ENCODE assay signal across 9 mouse cellular contexts in the genomic region with DNA sequence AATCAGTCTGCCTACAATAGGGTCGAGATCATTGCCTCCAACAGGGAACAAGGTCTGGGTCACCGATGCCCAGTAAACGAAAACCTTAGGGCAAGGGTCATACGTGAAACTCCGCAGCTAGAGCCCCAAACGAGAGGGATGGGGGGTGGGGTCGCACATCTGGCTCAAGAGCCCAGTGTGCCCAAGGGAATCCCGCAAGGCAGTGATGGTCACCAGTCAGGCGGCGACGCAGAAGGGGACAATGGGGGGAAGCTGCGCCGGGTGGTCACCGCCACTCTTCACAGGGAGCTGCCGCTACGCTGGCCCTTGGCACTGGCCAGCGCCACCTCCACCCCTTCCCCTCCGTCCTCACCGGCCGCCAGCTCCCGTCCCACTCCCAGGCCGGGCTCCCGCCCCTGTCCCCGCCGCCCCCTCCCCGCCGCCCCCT. TPM values are rescaled to one million over a fixed set of nuclear protein-coding genes. Genes with fewer than 3 reads are reported as not detected.
DNase-seq lines count a peak whose midpoint lies in the region; ATAC-seq lines count a peak whose summit lies in the region.
"Had no signal": no experiment of that assay in that cellular context is flagged by ENCODE, and none has a peak within 500 bp of the region (broad histone marks: within the 10 kb centered on the region; RNA-seq: fewer than 3 reads in every experiment).

No protein-coding gene starts in this region.

- peaks cover 23% of the 10 kb centered on the region for H3K36me3 ChIP-seq in heart, embryonic 16.5 days (ENCODE audit: control insufficient read depth, insufficient read depth)
- peaks cover 46% of the 10 kb centered on the region for H3K36me3 ChIP-seq in midbrain, embryonic 13.5 days

- H3K27me3 ChIP-seq in heart, embryonic 16.5 days (ENCODE audit: control insufficient read depth, insufficient read depth, low read length): no peaks in the 10 kb centered on the region
- H3K27me3 ChIP-seq in midbrain, embryonic 13.5 days: no peaks in the 10 kb centered on the region

- peak; percentile 31 for ATAC-seq in heart, embryonic 16.5 days (replicated peaks; ENCODE audit: extremely low read depth, insufficient read depth, low FRiP score)
- peak; percentile 76 for ATAC-seq in midbrain, embryonic 13.5 days
- no peak for ATAC-seq in frontal cortex, adult (ENCODE audit: low TSS enrichment)

- H3K9ac ChIP-seq in heart, embryonic 16.5 days (ENCODE audit: low read length): peak overlapping the region; percentile 89
- peak overlapping the region; percentile 95 for H3K9ac ChIP-seq in midbrain, embryonic 13.5 days (replicated peaks)

- H3K9me3 ChIP-seq in heart, embryonic 16.5 days (replicated peaks; ENCODE audit: control insufficient read depth, low read length): no peaks in the 10 kb centered on the region
- H3K9me3 ChIP-seq in midbrain, embryonic 13.5 days: no peaks in the 10 kb centered on the region

- peak overlapping the region; percentile 61 for H3K4me2 ChIP-seq in heart, embryonic 16.5 days (ENCODE audit: low read depth, low read length)
- peak overlapping the region; percentile 69 for H3K4me2 ChIP-seq in midbrain, embryonic 13.5 days (replicated peaks)

- H3K4me1 ChIP-seq in heart, embryonic 16.5 days (ENCODE audit: control insufficient read depth, insufficient read depth, low read length): peaks cover 17% of the 10 kb centered on the region
- peaks cover 33% of the 10 kb centered on the region for H3K4me1 ChIP-seq in midbrain, embryonic 13.5 days (replicated peaks)

- WGBS in heart, embryonic 16.5 days: 1% methylated on average over 21 of the region's 27 CpGs
- WGBS in midbrain, embryonic 13.5 days: under 1% methylated on average over 20 of the region's 27 CpGs

- peak overlapping the region; percentile 96 for H3K4me3 ChIP-seq in heart, embryonic 16.5 days (ENCODE audit: low read length)
- H3K4me3 ChIP-seq in midbrain, embryonic 13.5 days (replicated peaks): peak overlapping the region; percentile 86

- peak overlapping the region; percentile 97 for H3K27ac ChIP-seq in heart, embryonic 16.5 days (ENCODE audit: low read length)
- peak overlapping the region; percentile 97 for H3K27ac ChIP-seq in midbrain, embryonic 13.5 days

- peak; percentile 62 to 75 for DNase-seq in adrenal gland, adult (ENCODE audit: inconsistent age in 2 of 2, low spot score in 1 of 2)
- DNase-seq in adrenal gland, adult 8-10 months: no peak
- peak; percentile 39 for DNase-seq in 3134 (ENCODE audit: extremely low read depth, insufficient read length, low spot score)
- peak; percentile 47 for DNase-seq in cerebellum, adult 8-10 months
- peak; percentile 56 to 69 for DNase-seq in kidney, postnatal 4 days

RNA-seq across cellular contexts. Expression of gene Pcsk7, which starts 0.5 kb away (rescaled TPM):
- 10 to 100 TPM; 27.9 to 44.9 (median 36.6) TPM for total RNA-seq in adrenal gland, adult 8-10 months (2022)
- 18.7 and 19.9 TPM in 2 replicates for polyA plus RNA-seq in heart, embryonic 16.5 days (2015; fragmentation: Nextera tagmentation; extraction: Ambion mirVana)
- polyA plus RNA-seq in midbrain, embryonic 13.5 days (2015; fragmentation: Nextera tagmentation; extraction: Ambion mirVana): 26.4 and 27.7 TPM in 2 replicates

RNA-seq across cellular contexts. Expression of gene Rnf214, which starts 0.9 kb away (rescaled TPM):
- total RNA-seq in adrenal gland, adult 8-10 months (2022): 10 to 100 TPM; 47.5 to 69.5 (median 52.4) TPM
- 38.0 and 42.3 TPM in 2 replicates for polyA plus RNA-seq in heart, embryonic 16.5 days (2015; fragmentation: Nextera tagmentation; extraction: Ambion mirVana)
- 114 and 119 TPM in 2 replicates for polyA plus RNA-seq in midbrain, embryonic 13.5 days (2015; fragmentation: Nextera tagmentation; extraction: Ambion mirVana)

RNA-seq across cellular contexts. Expression of gene Tagln, which starts 30.0 kb away (rescaled TPM):
- total RNA-seq in adrenal gland, adult 8-10 months (2022): 100 to 1,000 TPM in 3 of 4 experiments, 10 to 100 TPM in 1; 89.8 to 116 (median 110) TPM
- polyA plus RNA-seq in heart, embryonic 16.5 days (2015; fragmentation: Nextera tagmentation; extraction: Ambion mirVana): 77.9 and 86.2 TPM in 2 replicates
- 5.0 and 5.5 TPM in 2 replicates for polyA plus RNA-seq in midbrain, embryonic 13.5 days (2015; fragmentation: Nextera tagmentation; extraction: Ambion mirVana)
- total RNA-seq: hematopoietic stem cell, adult 5-6 weeks had no signal

RNA-seq across cellular contexts. Expression of gene Sidt2, which starts 49.2 kb away (rescaled TPM):
- 100 to 1,000 TPM; 180 to 380 (median 226) TPM for total RNA-seq in adrenal gland, adult 8-10 months (2022)
- polyA plus RNA-seq in heart, embryonic 16.5 days (2015; fragmentation: Nextera tagmentation; extraction: Ambion mirVana): 36.9 and 38.3 TPM in 2 replicates
- polyA plus RNA-seq in midbrain, embryonic 13.5 days (2015; fragmentation: Nextera tagmentation; extraction: Ambion mirVana): 27.4 and 32.7 TPM in 2 replicates

Comparison
In these comparisons a context has a peak if more than half of its experiments do, and no peak if none do; other contexts are left out.
1. RNA of gene Tagln, which starts 30.0 kb away (polyA plus RNA-seq): 77.9 to 86.2 TPM in heart, embryonic 16.5 days; 5.0 to 5.5 TPM in midbrain, embryonic 13.5 days; every median in the first group is over 10 times any median in the second.